Mouse (Mus musculus) left cerebral cortex, adult 18-20 months (tissue): ENCODE results near the gene Clptm1l. TPM values are rescaled to one million over a fixed set of nuclear protein-coding genes. Genes with fewer than 3 reads are reported as not detected.

ENCODE experiments used
- DNase-seq, 2 experiments: peaks; one replicate each; pipeline ENCODE4 v3.0.0; 2021 to 2022; ENCODE audit warnings: low spot score in 2 of 2, mixed read lengths in 1 of 2
- total RNA-seq, 2 experiments: library from RNA; stranded (reverse); gene quantifications; 2 replicates each; pipeline ENCODE4 v1.2.3; 2021

Clptm1l gene
- total RNA-seq, 2 experiments from 2014 or later = 109 to 128 TPM

DNA sequence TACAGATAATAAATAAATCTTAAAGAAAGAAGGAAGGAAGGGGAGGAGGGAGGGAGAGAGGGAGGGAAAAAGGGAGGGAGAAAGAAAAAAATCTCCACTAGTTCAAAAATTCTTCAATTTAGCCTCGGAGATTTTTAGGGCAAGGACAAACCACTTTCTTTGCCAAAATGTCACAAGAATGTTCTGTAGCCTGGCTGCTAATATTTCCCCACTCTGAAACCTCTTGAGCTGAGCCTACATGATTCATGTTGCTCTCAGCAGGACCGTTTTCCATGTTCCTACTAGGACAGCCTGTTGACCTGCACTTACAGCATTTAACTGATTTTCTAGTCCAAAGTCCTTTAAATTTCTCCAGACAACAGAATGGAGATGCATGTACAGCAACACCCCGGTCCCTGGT lies 51.2 kb downstream of the Clptm1l start:
- DNase-seq = no peak

DNA sequence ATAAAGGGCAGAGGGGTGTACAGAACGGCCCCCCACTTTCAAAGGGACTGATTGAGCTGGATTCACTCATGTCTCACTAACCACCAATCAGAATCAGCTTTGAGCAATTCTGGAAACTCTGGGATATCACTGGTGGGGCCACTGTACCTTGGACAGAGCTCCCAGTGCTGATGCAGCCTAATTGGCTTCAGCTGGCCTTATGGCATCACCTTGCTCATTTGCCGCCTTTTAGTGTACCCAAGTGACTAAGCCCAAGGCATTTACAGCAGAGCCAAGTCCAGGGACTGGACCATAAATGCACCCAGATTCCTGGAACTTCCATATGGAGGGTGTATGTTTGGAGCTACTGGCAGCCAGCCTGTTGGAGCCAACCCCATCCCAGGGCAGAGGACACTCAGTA lies 55.1 kb downstream of the Clptm1l start:
- DNase-seq = no peak

DNA sequence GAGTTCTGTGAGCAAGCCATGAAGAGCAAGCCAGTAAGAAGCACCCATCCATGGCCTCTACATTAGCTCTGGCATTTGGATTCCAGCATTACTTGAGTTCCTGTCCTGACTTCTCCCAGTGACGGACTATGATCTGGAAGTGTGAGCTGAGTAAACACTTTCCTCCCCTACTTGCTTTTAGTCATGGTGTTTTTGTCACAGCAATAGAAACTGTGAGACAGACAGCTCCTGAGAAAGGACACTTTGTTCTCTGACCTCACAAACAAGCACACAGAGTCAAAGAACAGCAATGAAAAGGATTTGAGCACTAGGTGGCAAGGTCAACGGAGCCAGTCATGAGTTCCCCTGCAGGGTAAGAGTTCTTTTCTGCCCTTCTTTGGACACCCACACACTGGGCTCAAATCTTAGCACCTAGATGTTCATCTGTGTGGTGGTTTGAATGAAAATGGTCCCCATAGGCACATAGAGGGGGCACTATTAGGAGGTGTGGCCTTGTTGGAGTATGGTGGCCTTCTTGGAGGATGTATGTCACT lies 56.4 kb downstream of the Clptm1l start:
- DNase-seq = no peak

Other genes starting within 250 kb of the Clptm1l start
- 10 to 100 TPM; 45.9 to 48.0 TPM for gene Lpcat1, start 136.8 kb upstream of the Clptm1l start, total RNA-seq
- gene Slc6a3, start 67.3 kb upstream of the Clptm1l start, total RNA-seq = under 1 TPM in 1 of 2 experiments, not detected in 1; 0.16 TPM
- gene Tert, start 22.9 kb downstream of the Clptm1l start, total RNA-seq = 1 to 10 TPM; 2.6 to 3.0 TPM
- not detected for gene Slc6a18, start 74.0 kb downstream of the Clptm1l start, total RNA-seq
- not detected for gene Slc6a19, start 100.9 kb downstream of the Clptm1l start, total RNA-seq
- gene Slc12a7, start 129.1 kb downstream of the Clptm1l start, total RNA-seq = 1 to 10 TPM; 4.5 to 5.0 TPM
- gene Nkd2, start 243.6 kb downstream of the Clptm1l start, total RNA-seq = 1 to 10 TPM; 2.4 to 2.8 TPM